Mouse (Mus musculus): ENCODE measurements around the gene Jag2.

Jag2 gene

GRCm38 (mm10) chr12:112929562-112930352, at the start of gene Jag2:
TSS of gene Jag2 (minus strand) at chr12:112929776.
- DNase-seq (ENCODE audit: low read depth, low spot score), result no peak

DNA sequence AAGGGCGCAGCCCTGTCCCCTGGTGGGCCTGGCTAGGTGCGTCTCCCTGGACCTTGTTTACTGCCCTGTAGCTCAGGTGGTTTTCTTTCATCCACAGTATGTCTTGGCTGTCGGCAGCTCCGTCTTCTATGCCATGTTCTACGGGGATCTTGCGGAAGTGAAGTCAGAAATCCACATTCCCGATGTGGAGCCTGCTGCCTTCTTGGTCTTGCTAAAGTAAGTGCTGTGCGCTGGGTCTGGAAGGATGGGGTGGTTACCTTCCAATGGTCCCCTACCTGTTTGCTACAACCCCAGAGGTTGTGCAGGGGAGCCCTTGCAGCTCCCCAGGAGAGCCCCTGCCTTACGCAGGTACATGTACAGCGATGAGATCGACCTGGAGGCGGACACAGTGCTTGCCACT, 47.6 kb upstream of the Jag2 start:
- DNase-seq (ENCODE audit: low read depth, low spot score), result no peak

GRCm38 (mm10) chr12:112976371-112977073, 46.9 kb upstream of the Jag2 start, which contains the start of gene Btbd6:
TSS of gene Btbd6 (plus strand) at chr12:112976482.
- DNase-seq (ENCODE audit: low read depth, low spot score), result peak; percentile 73

DNA sequence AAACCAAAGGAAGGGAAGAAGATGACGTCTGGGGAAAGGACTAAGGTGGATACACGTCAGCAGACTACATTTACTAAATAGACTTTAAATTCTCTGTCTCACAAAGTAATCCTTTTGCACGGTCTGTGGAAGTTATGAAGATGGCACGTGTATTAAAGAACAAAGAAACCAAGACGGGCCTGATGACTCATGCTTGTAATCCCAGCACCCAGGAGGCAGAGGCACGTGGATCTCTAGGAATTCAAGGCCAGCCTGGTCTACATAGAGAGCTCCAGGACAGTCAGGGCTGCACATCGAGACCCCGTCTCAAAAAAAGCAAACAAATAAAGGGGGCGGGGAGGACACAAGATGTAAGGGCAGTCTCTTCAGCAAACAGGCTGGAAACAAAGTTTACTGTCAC, 45.2 kb upstream of the Jag2 start:
- no peak for DNase-seq (ENCODE audit: low read depth, low spot score)

- DNase-seq (ENCODE audit: low read depth, low spot score), result no peak
Observed at GRCm38 (mm10) chr12:112969616-112970015, 40.0 kb upstream of the Jag2 start.

DNA sequence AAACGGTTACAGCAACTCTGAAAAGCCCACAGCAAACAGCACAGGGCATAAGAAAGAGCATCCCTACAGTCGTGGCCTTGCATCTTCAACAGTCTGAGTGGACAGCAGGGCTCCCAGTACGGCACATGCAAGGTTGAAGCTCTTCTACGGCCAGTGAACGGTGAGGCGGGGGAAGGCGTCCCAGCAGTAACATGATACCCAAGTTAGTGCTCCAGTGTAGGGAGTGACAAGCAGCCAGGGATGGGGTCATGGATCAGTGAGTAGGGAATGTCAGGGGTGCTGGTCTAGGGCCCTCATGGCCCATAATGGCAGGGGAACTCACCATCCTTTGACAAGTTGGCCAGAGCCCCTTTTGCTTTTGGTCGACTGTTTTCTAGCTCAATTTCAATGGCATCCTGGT, 39.4 kb upstream of the Jag2 start:
- DNase-seq (ENCODE audit: low read depth, low spot score), result no peak

DNA sequence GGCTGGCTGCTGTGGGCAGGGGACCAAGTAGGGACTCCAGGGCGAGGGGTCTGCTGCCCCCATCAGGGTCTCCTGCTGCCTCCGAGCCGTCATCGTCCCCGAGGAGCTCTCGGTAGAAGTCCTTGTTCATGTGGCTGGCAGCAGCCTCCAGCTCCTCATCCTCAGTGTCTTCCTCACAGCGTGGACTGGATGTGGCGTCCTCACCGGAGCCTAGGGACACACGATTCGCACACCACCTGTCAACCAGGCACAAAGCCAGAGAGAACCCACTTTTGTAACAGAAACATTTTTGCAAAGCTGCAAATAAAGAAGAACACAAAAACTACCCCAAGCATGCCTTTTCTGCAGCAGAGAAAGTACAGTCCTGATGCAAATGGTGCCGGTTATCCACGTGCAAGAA, 36.2 kb upstream of the Jag2 start:
- no peak for DNase-seq (ENCODE audit: low read depth, low spot score)

DNA sequence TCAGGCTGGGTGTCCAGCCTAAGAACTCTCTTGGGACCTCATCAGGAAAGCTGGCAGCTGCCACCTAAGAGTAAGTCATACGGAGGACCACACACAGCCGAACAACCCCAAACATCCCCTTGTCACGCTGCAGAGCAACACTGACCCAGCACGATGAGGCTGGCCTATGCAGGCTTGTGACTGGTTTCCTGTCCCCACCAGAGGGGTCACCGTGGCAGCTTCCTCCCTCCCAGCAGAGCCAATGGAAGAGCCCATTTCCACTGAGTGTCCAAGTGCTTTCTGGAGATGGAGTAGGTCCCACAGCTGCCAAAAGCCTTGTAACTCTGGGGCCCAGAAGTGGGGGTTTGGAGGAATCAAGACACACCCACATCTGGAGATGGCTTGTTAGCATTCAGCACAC, 32.3 kb upstream of the Jag2 start:
- DNase-seq (ENCODE audit: low read depth, low spot score), result no peak

DNA sequence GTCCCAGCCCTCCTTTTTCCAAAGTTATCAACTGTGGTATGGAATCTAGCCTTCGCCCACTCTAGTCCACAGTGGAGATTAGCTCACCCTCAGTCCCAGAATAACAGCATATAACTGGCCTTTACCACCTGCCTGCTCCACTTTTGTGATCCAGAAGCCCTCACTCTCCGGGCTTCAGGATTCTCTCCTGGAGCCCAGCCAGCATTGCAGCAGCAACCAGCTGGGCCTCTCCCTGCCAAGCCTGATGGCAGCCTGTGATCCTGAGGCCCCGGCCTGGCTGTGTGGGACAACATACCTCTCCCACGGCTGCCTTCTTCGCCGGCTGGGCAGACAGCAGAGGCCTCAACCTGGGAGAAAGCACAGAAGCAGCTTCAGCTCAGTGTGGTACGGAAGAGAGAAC, 31.9 kb upstream of the Jag2 start:
- no peak for DNase-seq (ENCODE audit: low read depth, low spot score)

DNA sequence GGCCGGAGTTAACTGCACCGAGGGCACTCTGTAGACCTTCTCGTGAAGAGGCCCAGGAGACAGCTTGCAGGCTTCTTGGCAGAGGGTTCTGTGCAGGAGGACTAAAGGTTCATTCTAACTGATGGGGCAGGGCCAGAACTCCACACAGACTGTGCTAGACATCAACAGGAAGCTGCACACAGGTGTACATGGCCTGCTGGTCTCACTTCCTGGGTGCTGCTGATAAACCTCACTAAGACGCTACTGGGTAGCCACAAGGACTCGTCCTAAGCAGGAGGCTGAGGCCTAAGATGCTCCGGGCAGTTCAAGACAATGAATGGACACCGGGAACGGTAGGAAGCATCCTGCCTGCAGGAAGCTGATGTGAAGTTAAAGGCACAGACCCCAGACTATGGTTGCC, 29.8 kb upstream of the Jag2 start:
- DNase-seq (ENCODE audit: low read depth, low spot score), result no peak

- DNase-seq (ENCODE audit: low read depth, low spot score), result no peak
Observed at GRCm38 (mm10) chr12:112958303-112958702, 28.7 kb upstream of the Jag2 start.

DNA sequence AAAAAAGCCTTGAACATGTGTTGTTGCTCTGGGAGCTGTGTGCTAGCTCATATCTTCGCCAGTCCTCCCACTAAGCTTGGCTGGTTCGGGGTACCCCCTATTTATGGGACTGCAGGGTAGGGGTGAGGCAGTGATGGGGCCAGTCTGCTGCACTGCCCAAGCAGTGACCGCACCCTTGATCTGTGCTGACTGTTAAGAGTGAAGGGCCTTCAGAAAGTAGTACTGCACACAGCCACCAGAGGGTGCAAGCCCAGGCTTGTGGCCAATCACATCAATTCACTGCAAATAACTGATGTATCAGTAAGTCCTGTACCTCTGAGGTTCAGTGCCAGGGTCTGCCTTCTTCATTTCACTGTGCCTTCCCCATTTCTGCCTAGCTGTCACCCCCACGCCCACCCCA, 26.2 kb upstream of the Jag2 start:
- no peak for DNase-seq (ENCODE audit: low read depth, low spot score)

GRCm38 (mm10) chr12:112952926-112953565, 23.5 kb upstream of the Jag2 start:
- no peak for DNase-seq (ENCODE audit: low read depth, low spot score)

GRCm38 (mm10) chr12:112952433-112952832, 22.9 kb upstream of the Jag2 start:
- no peak for DNase-seq (ENCODE audit: low read depth, low spot score)

DNA sequence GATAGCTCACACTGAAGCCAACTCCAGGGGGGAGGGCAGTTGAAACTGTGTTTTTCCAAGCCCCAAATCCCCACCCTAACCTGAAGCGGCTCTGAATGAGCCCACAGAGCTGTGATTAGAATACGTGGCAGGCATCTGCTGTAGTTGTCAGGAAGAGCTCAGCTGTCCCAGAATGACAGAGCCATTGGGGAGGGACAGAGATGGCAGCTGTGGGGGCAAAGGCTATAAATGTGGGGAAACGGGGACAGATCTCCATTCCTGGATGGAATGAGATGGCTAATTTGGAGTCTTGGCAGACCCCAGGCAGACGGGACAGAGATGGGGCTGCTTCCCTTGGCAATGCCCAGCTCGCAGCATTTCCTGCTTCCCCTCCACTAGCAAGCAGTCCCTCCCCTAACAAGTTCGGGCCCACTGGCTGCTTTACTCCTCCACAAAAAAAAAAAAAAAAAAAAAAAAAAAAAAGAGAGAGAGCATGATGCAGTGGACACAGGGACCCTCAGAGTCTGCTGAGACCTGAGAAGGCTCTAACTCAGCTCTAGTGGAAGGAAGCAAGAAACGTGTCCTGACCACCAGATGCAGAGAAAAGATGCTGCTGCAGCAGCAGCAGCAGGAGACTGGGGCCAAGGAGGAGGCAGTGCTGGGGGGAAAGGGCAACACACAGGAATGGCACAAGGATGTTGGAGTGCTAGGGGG, 21.7 kb upstream of the Jag2 start:
- no peak for DNase-seq (ENCODE audit: low read depth, low spot score)

DNA sequence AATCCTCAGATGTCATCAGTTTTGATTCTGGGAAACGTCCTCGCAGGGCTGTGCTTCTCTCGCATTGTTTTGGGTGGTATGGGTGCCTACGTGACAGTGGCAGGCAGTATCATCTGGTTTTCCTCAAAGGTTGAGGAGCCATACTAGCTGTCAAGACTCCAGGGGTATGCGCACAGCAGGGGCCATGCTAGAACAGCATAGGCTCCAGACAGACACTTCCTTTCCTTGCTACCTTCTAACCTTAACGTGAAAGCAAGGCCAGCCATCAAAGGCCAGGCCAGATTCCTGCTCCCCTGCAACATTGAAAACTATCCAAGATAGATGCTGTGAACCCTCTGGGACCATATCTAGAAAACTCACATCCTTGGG, 21.2 kb upstream of the Jag2 start:
- DNase-seq (ENCODE audit: low read depth, low spot score), result no peak

GRCm38 (mm10) chr12:112950040-112950760, 20.6 kb upstream of the Jag2 start:
- DNase-seq (ENCODE audit: low read depth, low spot score), result peak; percentile 82

DNA sequence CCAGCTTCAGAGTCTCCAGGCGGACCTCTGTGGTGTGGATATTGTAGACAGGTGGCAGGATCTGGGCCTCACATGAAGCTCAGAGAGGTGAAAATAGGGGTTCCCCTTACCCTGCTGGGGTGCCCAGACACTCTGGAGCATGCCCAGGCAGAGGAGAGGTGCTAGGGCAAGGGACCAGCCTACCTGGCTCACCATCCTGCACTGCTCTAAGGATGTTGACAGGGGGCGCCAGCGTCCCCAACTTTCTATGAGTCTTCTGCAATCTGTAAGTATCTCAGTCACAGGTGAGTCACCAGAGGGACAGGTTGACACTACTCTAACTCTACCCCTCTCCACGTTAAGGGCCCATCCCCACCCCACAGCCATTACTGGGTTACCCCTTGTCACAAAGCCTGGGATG, 17.7 kb upstream of the Jag2 start:
- no peak for DNase-seq (ENCODE audit: low read depth, low spot score)

DNA sequence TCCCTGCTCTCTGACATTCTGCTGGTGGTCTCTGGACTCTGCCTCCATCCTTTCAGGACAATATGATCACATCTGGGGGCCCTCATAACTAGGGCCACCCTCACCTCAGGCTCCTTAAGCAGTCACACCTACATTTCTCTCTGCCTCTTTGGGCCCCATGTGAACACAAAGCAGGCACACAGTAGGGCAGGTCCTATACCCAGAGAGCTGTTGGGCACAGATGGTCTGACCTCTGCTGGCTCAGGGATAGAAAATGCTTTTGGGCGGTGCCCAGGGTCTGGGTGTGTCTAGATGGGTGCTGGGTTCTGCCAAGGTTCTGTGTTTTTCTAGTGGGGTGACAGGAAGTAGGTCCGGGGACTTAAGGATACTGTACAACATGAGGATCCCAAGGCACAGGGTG, 14.1 kb upstream of the Jag2 start:
- no peak for DNase-seq (ENCODE audit: low read depth, low spot score)

- peak; percentile 24 for DNase-seq (ENCODE audit: low read depth, low spot score)
Observed at GRCm38 (mm10) chr12:112941776-112942713, 12.5 kb upstream of the Jag2 start, which contains the start of gene Nudt14. TSS of gene Nudt14 (minus strand) at chr12:112942124.

Data from telencephalon, adult 2 months (tissue).